Mouse (Mus musculus) ES-E14 (cell line): ENCODE results near the gene Sdhaf3.

Experiments
- CHD2 ChIP-seq: IDR thresholded peaks from 2 replicates; pipeline ENCODE4 v1.6.1; 2014; ENCODE audit warnings: mild to moderate bottlenecking, low read depth, low read length, inconsistent platforms
- HCFC1 ChIP-seq: IDR thresholded peaks from 2 replicates; pipeline ENCODE4 v1.6.1; 2012; ENCODE audit warnings: low read length, inconsistent platforms, borderline replicate concordance; ENCODE audit not compliant: insufficient read depth
- MAFK ChIP-seq: IDR thresholded peaks from 2 replicates; pipeline ENCODE4 v1.6.1; 2014; ENCODE audit warnings: mild to moderate bottlenecking, low read depth, low read length, inconsistent platforms; ENCODE audit not compliant: insufficient read depth
- ZC3H11A ChIP-seq: IDR thresholded peaks from 2 replicates; pipeline ENCODE4 v1.6.1; 2012; ENCODE audit warnings: low read depth, mild to moderate bottlenecking, inconsistent platforms, low read length, borderline replicate concordance
- ZNF384 ChIP-seq: IDR thresholded peaks from 2 replicates; pipeline ENCODE4 v1.6.1; 2012; ENCODE audit warnings: low read depth, low read length, inconsistent platforms

DNA sequence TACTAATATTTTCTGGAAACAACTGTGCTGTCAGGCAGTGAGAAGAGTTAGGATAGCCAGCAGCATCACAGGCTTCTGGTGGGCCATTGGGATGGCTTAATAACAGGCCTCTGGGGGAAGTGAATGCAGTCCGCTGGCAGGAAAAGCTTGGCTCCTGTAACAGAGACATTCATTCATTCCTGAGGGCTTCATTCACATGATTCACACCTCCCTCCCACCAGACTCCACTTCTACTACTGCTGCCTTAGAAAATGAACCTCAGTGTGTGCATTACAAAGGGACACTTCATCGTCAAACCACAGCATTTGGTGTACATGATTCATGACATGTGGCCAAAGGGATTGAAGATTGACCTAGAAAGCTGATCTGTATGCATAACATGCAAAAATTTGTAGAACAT is 128.6 kb downstream of the Sdhaf3 start:
- no peak for TF ChIP-seq MAFK
- no peak for TF ChIP-seq HCFC1
- no peak for TF ChIP-seq ZC3H11A
- TF ChIP-seq ZNF384, result no peak
- TF ChIP-seq CHD2, result no peak
